Comparison of ENCODE assay signal across 1 mouse cellular context in the genomic region with DNA sequence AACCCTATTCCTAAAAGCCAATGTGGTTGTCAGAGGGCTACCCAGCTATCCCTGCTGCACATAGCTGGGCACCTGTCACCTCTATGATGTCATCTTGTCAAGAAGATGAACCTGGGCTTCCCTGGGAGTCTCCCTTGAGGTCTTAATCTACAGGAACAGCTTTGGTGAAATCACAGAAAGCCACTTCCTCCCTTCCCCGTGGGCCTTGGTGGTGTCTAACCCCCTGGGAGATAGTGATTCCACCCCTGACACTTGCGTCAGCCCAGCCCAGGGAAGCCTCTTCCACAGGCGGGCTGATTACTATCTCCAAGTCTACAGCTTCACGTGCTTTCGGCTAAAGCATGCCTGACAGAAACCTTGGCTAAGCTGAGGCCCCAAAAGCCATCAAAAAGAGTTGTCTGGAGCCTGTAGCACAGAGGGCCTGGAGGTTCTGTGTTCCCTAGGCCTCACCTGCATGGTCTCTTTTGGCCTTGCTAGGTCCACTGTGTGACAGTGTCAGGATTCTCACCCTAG.
TF ChIP-seq lines count a peak whose summit lies in the region.

No protein-coding gene starts in this region.

TF ChIP-seq in MEL, 35 proteins besides CTCF, POLR2A, EP300 and RAD21 (continued from another document):
- TF ChIP-seq ELF1 (IDR thresholded peaks at IDR 0.05; ENCODE audit: low read depth, low read length) (no peak), POLR2AphosphoS5 (IDR thresholded peaks at IDR 0.05; ENCODE audit: borderline replicate concordance, low read depth, low read length) (no peak), TBP (IDR thresholded peaks at IDR 0.05; ENCODE audit: low read depth, low read length) (no peak), SMC3 (IDR thresholded peaks at IDR 0.05; ENCODE audit: low read depth, low read length) (no peak), ETS1 (IDR thresholded peaks at IDR 0.05; ENCODE audit: low read depth, low read length) (peak; percentile 76), ZNF384 (IDR thresholded peaks at IDR 0.05; ENCODE audit: low read depth, low read length) (no peak), POLR2AphosphoS2 (IDR thresholded peaks at IDR 0.05; ENCODE audit: low read length) (no peak), TAL1 (IDR thresholded peaks at IDR 0.05; ENCODE audit: low read length) (peak; percentile 44), MXI1 (IDR thresholded peaks at IDR 0.05; ENCODE audit: low read depth, low read length) (peak; percentile 73; the same call in 1 of the 2 replicates), ZMIZ1 (IDR thresholded peaks at IDR 0.05; ENCODE audit: low read depth, low read length) (no peak), USF2 (IDR thresholded peaks at IDR 0.05; ENCODE audit: borderline replicate concordance in 1 of 2, insufficient read depth in 1 of 2, low read depth in 1 of 2, low read length in 2 of 2) (no peak), NRF1 (IDR thresholded peaks at IDR 0.05; ENCODE audit: insufficient read depth, low read depth, low read length, poor library complexity, severe bottlenecking) (no peak), UBTF (IDR thresholded peaks at IDR 0.05; ENCODE audit: borderline replicate concordance, insufficient read depth, low read depth, low read length) (no peak), KAT2A (conservative IDR thresholded peaks at IDR 0.05; ENCODE audit: low read depth, low read length) (no peak), MAX (IDR thresholded peaks at IDR 0.05; ENCODE audit: low read length) (peak; percentile 58; the same call in 1 of the 2 replicates), E2F4 (IDR thresholded peaks at IDR 0.05; ENCODE audit: borderline replicate concordance, low read depth, low read length) (no peak), GABPA (IDR thresholded peaks at IDR 0.05; ENCODE audit: low read depth, low read length) (no peak), MEF2A (IDR thresholded peaks at IDR 0.05; ENCODE audit: extremely low read depth, insufficient replicate concordance, low read depth, low read length, poor library complexity, severe bottlenecking) (no peak), MAZ (IDR thresholded peaks at IDR 0.05; ENCODE audit: low read depth, low read length) (no peak), MAFK (IDR thresholded peaks at IDR 0.05; ENCODE audit: borderline replicate concordance, low read depth, low read length) (no peak), GATA1 (IDR thresholded peaks at IDR 0.05; ENCODE audit: low read depth, low read length) (peak; percentile 58; the same call in 1 of the 2 replicates), ZC3H11A (IDR thresholded peaks at IDR 0.05; ENCODE audit: low read depth, low read length) (no peak), RCOR1 (IDR thresholded peaks at IDR 0.05; ENCODE audit: low read depth, low read length) (peak; percentile 93), CHD1 (IDR thresholded peaks at IDR 0.05; ENCODE audit: low read depth, low read length) (no peak), NELFE (IDR thresholded peaks at IDR 0.05; ENCODE audit: low read depth, low read length) (no peak), MYB (IDR thresholded peaks at IDR 0.05; ENCODE audit: low read depth, low read length) (no peak), BHLHE40 (IDR thresholded peaks at IDR 0.05; ENCODE audit: borderline replicate concordance, low read depth, low read length) (peak; percentile 83), ZKSCAN1 (IDR thresholded peaks at IDR 0.05; ENCODE audit: low read depth, low read length) (no peak), MYC (IDR thresholded peaks at IDR 0.05; ENCODE audit: low read depth, low read length) (0 out of 2 replicates have a peak, but pooled peaks have one; percentile 29), CHD2 (IDR thresholded peaks at IDR 0.05; ENCODE audit: low read length) (no peak)
